Mouse (Mus musculus): ENCODE results near the gene Neurl1a.

- TF ChIP-seq GATA1 (IDR thresholded peaks at IDR 0.05; ENCODE audit: borderline replicate concordance, low read length) (no peak), FLI1 (IDR thresholded peaks at IDR 0.05; ENCODE audit: low read length) (no peak)
These were observed 126.8 kb downstream of the Neurl1a start for GRCm38 (mm10) chr19:47305401-47305800.

Data from megakaryocyte, embryonic 14.5 days (primary cell).